Mouse (Mus musculus) stomach, postnatal 0 days (tissue): ENCODE results near the gene Asic3.

Source experiments
- CTCF ChIP-seq: IDR thresholded peaks from 2 replicates; pipeline ENCODE4 v1.5.1; 2016; ENCODE audit warnings: antibody characterized with exemption, low read depth, mild to moderate bottlenecking, moderate library complexity
- EP300 ChIP-seq: optimal IDR thresholded peaks from 2 replicates; pipeline ENCODE3; 2016; ENCODE audit warnings: antibody characterized with exemption

- TF ChIP-seq CTCF (no peak), EP300 (no peak)
These were observed 21.3 kb upstream of the Asic3 start, which contains the start of gene Atg9b for GRCm38 (mm10) chr5:24391864-24392263.
